Mouse (Mus musculus): Measurements from ENCODE around the gene Ubap1. TPM values are rescaled to one million over a fixed set of nuclear protein-coding genes. Genes with fewer than 3 reads are reported as not detected.
A peak's percentile ranks its signal among the peaks of the same experiment; 100 is the strongest.

The Ubap1 gene
- polyA plus RNA-seq, 2 experiments, result 16.9 to 21.4 TPM

DNA sequence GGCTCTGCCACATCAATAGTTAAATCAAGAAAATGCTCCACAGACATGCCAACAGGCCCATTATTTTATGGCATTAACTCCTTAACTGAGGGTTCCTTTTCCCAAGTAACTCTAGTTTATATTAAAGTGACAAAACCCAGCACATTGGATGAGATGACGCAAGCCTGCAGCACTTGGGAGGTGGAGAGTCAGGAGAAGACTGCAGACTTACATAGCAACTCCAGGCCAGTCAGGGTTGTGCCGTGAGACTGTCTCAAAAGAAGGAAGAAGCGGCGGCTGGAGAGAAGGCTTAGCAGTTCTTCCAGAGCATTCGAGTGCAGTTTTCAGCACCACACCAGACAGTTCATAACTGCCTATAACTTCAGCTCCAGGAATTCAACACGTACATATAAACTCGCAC lies 10.6 kb downstream of the Ubap1 start:
- Histone ChIP-seq H3K36me3 (replicated peaks; ENCODE audit: control insufficient read depth, insufficient read depth, low read depth) (no peaks in the 10 kb centered on the region), H3K27ac (no peak overlapping the region), H3K9ac (replicated peaks) (no peak overlapping the region), H3K4me1 (replicated peaks; ENCODE audit: control insufficient read depth in 2 of 2, insufficient read depth in 2 of 2, low read length in 1 of 2) (no peaks in the 10 kb centered on the region), H3K4me2 (ENCODE audit: low read depth) (no peak overlapping the region), H3K4me3 (ENCODE audit: insufficient read depth in 1 of 2, low read depth in 2 of 2, low read length in 2 of 2) (no peak overlapping the region), H3K27me3 (ENCODE audit: control insufficient read depth, insufficient read depth, low read length) (no peaks in the 10 kb centered on the region), H3K9me3 (ENCODE audit: control insufficient read depth, low read length) (no peaks in the 10 kb centered on the region)
- TF ChIP-seq EP300 (IDR thresholded peaks at IDR 0.05; ENCODE audit: low read depth), result no peak
- TF ChIP-seq CTCF (IDR thresholded peaks at IDR 0.05; ENCODE audit: low read depth), result no peak
- 79% methylated on average over 7 of the region's 7 CpGs for WGBS (ENCODE audit: insufficient replicate concordance)
- no peak for ATAC-seq (ENCODE audit: insufficient read depth)
- DNase-seq (ENCODE audit: low read depth in 3 of 3, low spot score in 3 of 3), result no peak

DNA sequence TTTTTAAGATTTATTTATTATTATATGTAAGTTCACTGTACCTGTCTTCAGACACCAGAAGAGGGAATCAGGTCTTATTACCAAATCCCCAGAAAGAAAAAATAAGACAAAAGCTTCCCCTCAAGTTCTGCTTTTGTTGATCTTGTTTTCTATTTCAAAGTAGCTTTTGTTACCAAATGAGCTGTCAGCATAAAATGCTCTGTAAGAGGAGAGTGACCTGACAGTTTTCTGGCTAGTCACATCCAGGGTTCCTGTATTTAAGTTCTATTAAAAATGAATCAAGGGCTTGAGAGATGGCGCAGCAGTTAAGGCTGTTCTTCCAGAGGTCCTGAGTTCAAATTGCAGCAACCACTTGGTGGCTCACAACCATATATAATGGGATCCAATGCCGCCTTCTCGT lies 12.3 kb downstream of the Ubap1 start:
- 91% methylated on average over 3 of the region's 3 CpGs for WGBS (ENCODE audit: insufficient replicate concordance)
- no peaks in the 10 kb centered on the region; a peak in 1 of 4 replicates for H3K4me1 ChIP-seq (replicated peaks; ENCODE audit: control insufficient read depth in 2 of 2, insufficient read depth in 2 of 2, low read length in 1 of 2)
- no peak for TF ChIP-seq EP300 (IDR thresholded peaks at IDR 0.05; ENCODE audit: low read depth)
- no peak for TF ChIP-seq CTCF (IDR thresholded peaks at IDR 0.05; ENCODE audit: low read depth)
- DNase-seq (ENCODE audit: low read depth in 3 of 3, low spot score in 3 of 3) (no peak), ATAC-seq (ENCODE audit: insufficient read depth) (no peak)
- no peak overlapping the region for H3K27ac ChIP-seq
- H3K4me2 ChIP-seq (ENCODE audit: low read depth), result no peak overlapping the region
- no peak overlapping the region for H3K9ac ChIP-seq (replicated peaks)
- H3K4me3 ChIP-seq (ENCODE audit: insufficient read depth in 1 of 2, low read depth in 2 of 2, low read length in 2 of 2), result no peak overlapping the region
- no peaks in the 10 kb centered on the region for H3K27me3 ChIP-seq (ENCODE audit: control insufficient read depth, insufficient read depth, low read length)
- H3K9me3 ChIP-seq (ENCODE audit: control insufficient read depth, low read length), result no peaks in the 10 kb centered on the region
- H3K36me3 ChIP-seq (replicated peaks; ENCODE audit: control insufficient read depth, insufficient read depth, low read depth), result no peaks in the 10 kb centered on the region

DNA sequence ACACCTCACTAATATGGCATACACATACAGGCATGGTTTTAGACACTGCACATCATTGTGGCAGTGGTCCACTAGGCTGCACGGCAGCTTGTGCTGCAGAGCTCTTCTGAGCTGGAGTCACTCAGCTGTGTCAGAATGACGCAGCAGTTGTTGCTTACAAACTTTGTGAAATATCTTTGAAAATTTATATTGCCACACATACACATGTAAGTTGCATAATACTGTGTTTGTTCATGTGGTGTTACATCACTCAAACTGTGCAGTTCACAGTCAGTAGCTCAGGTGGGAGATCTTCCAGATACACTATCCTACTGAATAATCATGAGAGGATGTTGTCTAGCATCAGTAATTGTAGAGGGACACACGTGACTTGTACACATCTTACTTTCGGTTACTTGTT lies 19.4 kb downstream of the Ubap1 start:
- ATAC-seq (ENCODE audit: insufficient read depth), result peak; percentile 65; the same call in 1 of the 2 replicates
- 74% methylated on average over 4 of the region's 4 CpGs for WGBS (ENCODE audit: insufficient replicate concordance)

DNA sequence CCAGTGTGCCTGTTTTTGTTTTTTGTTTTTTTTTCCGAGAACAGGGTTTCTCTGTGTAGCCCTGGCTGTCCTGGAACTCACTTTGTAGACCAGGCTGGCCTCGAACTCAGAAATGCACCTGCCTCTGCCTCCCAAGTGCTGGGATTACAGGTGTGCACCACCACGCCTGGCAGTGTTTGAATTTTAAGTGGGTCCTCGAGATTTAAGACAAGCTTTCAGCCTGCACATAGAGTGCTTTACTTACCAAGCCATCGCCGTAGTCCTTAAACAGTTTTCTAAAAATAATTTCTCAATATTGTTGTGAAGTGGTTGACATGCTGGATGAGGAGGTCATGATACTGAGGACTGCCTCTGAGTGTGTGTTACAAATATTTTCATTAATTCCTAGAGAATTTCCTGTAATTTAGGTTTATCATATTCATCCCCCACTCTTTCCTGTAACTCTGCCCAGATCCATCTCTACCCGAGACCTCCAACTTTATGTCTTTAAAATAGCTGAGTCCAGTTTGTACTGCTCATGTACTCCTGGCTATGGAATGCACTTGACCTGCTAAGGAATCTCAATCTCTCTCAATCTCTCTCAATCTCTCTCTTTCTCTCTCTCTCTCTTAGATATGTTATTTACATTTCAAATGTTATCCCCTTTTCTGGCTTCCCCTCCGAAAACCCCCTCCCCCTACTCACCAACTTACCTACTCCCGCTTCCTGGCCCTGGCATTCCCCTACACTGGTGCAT lies 21.1 kb downstream of the Ubap1 start:
- ATAC-seq (ENCODE audit: insufficient read depth), result no peak
- H3K27me3 ChIP-seq (ENCODE audit: control insufficient read depth, insufficient read depth, low read length), result no peaks in the 10 kb centered on the region
- peaks cover 9% of the 10 kb centered on the region for H3K36me3 ChIP-seq (replicated peaks; ENCODE audit: control insufficient read depth, insufficient read depth, low read depth)
- peaks cover 0 to 4% of the 10 kb centered on the region in 2 experiments; a peak in 2 of 4 replicates for H3K4me1 ChIP-seq (replicated peaks; ENCODE audit: control insufficient read depth in 2 of 2, insufficient read depth in 2 of 2, low read length in 1 of 2)
- TF ChIP-seq EP300 (IDR thresholded peaks at IDR 0.05; ENCODE audit: low read depth) (no peak), CTCF (IDR thresholded peaks at IDR 0.05; ENCODE audit: low read depth) (no peak)
- H3K4me3 ChIP-seq (ENCODE audit: insufficient read depth in 1 of 2, low read depth in 2 of 2, low read length in 2 of 2), result no peak overlapping the region
- H3K9me3 ChIP-seq (ENCODE audit: control insufficient read depth, low read length), result no peaks in the 10 kb centered on the region
- no peak for DNase-seq (ENCODE audit: low read depth in 3 of 3, low spot score in 3 of 3)
- H3K9ac ChIP-seq (replicated peaks), result no peak overlapping the region
- WGBS (ENCODE audit: insufficient replicate concordance), result 83% methylated on average over 9 of the region's 9 CpGs
- H3K27ac ChIP-seq, result no peak overlapping the region
- H3K4me2 ChIP-seq (ENCODE audit: low read depth), result no peak overlapping the region

More for the DNA sequence above, 19.4 kb downstream of the Ubap1 start:
- no peak overlapping the region for H3K4me3 ChIP-seq (ENCODE audit: insufficient read depth in 1 of 2, low read depth in 2 of 2, low read length in 2 of 2)
- no peaks in the 10 kb centered on the region for H3K27me3 ChIP-seq (ENCODE audit: control insufficient read depth, insufficient read depth, low read length)
- peaks cover 0 to 4% of the 10 kb centered on the region in 2 experiments; a peak in 2 of 4 replicates for H3K4me1 ChIP-seq (replicated peaks; ENCODE audit: control insufficient read depth in 2 of 2, insufficient read depth in 2 of 2, low read length in 1 of 2)
- peaks cover 6% of the 10 kb centered on the region for H3K36me3 ChIP-seq (replicated peaks; ENCODE audit: control insufficient read depth, insufficient read depth, low read depth)
- no peak overlapping the region for H3K9ac ChIP-seq (replicated peaks)
- no peak overlapping the region for H3K4me2 ChIP-seq (ENCODE audit: low read depth)
- H3K27ac ChIP-seq, result peak overlapping the region; percentile 18; the same call in 1 of the 2 replicates
- no peak for TF ChIP-seq CTCF (IDR thresholded peaks at IDR 0.05; ENCODE audit: low read depth)
- no peak for TF ChIP-seq EP300 (IDR thresholded peaks at IDR 0.05; ENCODE audit: low read depth)
- DNase-seq (ENCODE audit: low read depth in 3 of 3, low spot score in 3 of 3), result no peak
- no peaks in the 10 kb centered on the region for H3K9me3 ChIP-seq (ENCODE audit: control insufficient read depth, low read length)

DNA sequence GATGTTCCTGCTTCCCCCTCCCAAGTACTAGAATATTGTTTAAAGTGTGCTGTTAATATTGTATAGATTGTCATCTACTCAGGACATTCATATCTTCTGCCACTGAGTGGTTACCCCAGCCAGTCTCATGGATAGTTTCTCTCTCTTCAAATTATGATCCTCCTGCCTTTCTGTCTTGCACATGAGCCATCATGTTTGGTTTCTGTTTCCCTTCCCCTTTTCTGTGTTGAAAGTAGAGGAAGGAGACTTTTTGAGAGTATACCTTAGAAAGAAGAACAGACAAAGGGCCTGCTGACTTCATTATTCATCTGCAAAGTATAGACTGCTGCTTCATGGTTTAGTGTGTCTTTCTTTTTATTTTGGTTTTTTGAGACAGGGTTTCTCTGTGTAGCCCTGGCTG lies 28.8 kb downstream of the Ubap1 start:
- peaks cover 40% of the 10 kb centered on the region for H3K36me3 ChIP-seq (replicated peaks; ENCODE audit: control insufficient read depth, insufficient read depth, low read depth)

More for the DNA sequence above, 28.8 kb downstream of the Ubap1 start:
- no peak for DNase-seq (ENCODE audit: low read depth in 3 of 3, low spot score in 3 of 3)
- no peak for ATAC-seq (ENCODE audit: insufficient read depth)
- no peak overlapping the region for H3K27ac ChIP-seq
- no peaks in the 10 kb centered on the region for H3K27me3 ChIP-seq (ENCODE audit: control insufficient read depth, insufficient read depth, low read length)
- H3K9me3 ChIP-seq (ENCODE audit: control insufficient read depth, low read length), result no peaks in the 10 kb centered on the region
- H3K4me2 ChIP-seq (ENCODE audit: low read depth), result no peak overlapping the region
- TF ChIP-seq EP300 (IDR thresholded peaks at IDR 0.05; ENCODE audit: low read depth), result no peak
- no peak for TF ChIP-seq CTCF (IDR thresholded peaks at IDR 0.05; ENCODE audit: low read depth)
- no peak overlapping the region for H3K4me3 ChIP-seq (ENCODE audit: insufficient read depth in 1 of 2, low read depth in 2 of 2, low read length in 2 of 2)
- no peak overlapping the region for H3K9ac ChIP-seq (replicated peaks)
- H3K4me1 ChIP-seq (replicated peaks; ENCODE audit: control insufficient read depth in 2 of 2, insufficient read depth in 2 of 2, low read length in 1 of 2), result peaks cover 4 to 7% of the 10 kb centered on the region in 2 experiments; a peak in 3 of 4 replicates

Measured in liver, embryonic 14.5 days (tissue).